ENCODE assay signal across 15 mouse cellular contexts in genomic region chr5:129580046-129580445, GRCm38 (mm10). TPM values are rescaled to one million over a fixed set of nuclear protein-coding genes. Genes with fewer than 3 reads are reported as not detected.
DNase-seq lines count a peak whose midpoint lies in the region; ATAC-seq and TF ChIP-seq lines count a peak whose summit lies in the region.
"Had no signal": no experiment of that assay in that cellular context is flagged by ENCODE, and none has a peak within 500 bp of the region (broad histone marks: within the 10 kb centered on the region; RNA-seq: fewer than 3 reads in every experiment).

No protein-coding gene starts in this region.

- peak; percentile 58 for DNase-seq in forebrain, embryonic 14.5 days (ENCODE audit: low spot score)
- no peak for DNase-seq in forebrain, embryonic 11.5 days (ENCODE audit: low spot score)
- DNase-seq in layer of hippocampus, adult 2 months (ENCODE audit: low spot score in 2 of 2), result no peak
- no peak for DNase-seq in layer of hippocampus, postnatal 14 days (ENCODE audit: low spot score in 2 of 2)
- DNase-seq in Muller cell, postnatal 12 days (ENCODE audit: inconsistent ontology term), result peak; percentile 5
- no peak for DNase-seq in spleen, adult 18-20 months
- no peak for DNase-seq in gastrocnemius, postnatal 14 days
- DNase-seq: adrenal gland, adult 2 months; cerebellum, adult 9-10 months; heart, adult 11 months; kidney, adult 8-10 months had no signal

- H3K27ac ChIP-seq in forebrain, embryonic 14.5 days (ENCODE audit: low read depth, low read length), result peak overlapping the region; percentile 41; the same call in 1 of the 2 replicates
- no peak overlapping the region for H3K27ac ChIP-seq in forebrain, embryonic 11.5 days (ENCODE audit: low read depth, low read length)
- H3K27ac ChIP-seq in layer of hippocampus, adult 2 months, result peak overlapping the region; percentile 86
- H3K27ac ChIP-seq in forebrain, embryonic 16.5 days (ENCODE audit: low read length), result peak overlapping the region; percentile 61
- H3K27ac ChIP-seq: hindbrain, postnatal 0 days; liver, embryonic 15.5 days; midbrain, embryonic 15.5 days had no signal

- no peak for ATAC-seq in forebrain, embryonic 14.5 days
- ATAC-seq in forebrain, embryonic 11.5 days (replicated peaks; ENCODE audit: low FRiP score), result no peak
- ATAC-seq in forebrain, embryonic 16.5 days, result no peak
- ATAC-seq: hindbrain, postnatal 0 days; midbrain, embryonic 15.5 days had no signal

- intact Hi-C loops in gastrocnemius, postnatal 14 days (cut with DNase I; ENCODE audit: low total_unique reads), result loop anchor here (10.0 kb wide), 1 partner anchor 165 kb away; no protein-coding TSS in a partner anchor

- TF ChIP-seq CTCF in layer of hippocampus, adult 2 months (conservative IDR thresholded peaks at IDR 0.05), result no peak

- H3K4me2 ChIP-seq in forebrain, embryonic 14.5 days (ENCODE audit: low read length), result no peak overlapping the region
- H3K4me2 ChIP-seq in forebrain, embryonic 11.5 days (ENCODE audit: low read depth, low read length, severe bottlenecking), result no peak overlapping the region
- H3K4me2 ChIP-seq in forebrain, embryonic 16.5 days (ENCODE audit: low read length), result no peak overlapping the region
- H3K4me2 ChIP-seq: liver, embryonic 15.5 days; midbrain, embryonic 15.5 days had no signal

- peaks cover 6% of the 10 kb centered on the region; the same call in 1 of the 2 replicates for H3K27me3 ChIP-seq in forebrain, embryonic 14.5 days (replicated peaks; ENCODE audit: control insufficient read depth, insufficient read depth, low read length)
- peaks cover 13% of the 10 kb centered on the region; the same call in 1 of the 2 replicates for H3K27me3 ChIP-seq in forebrain, embryonic 11.5 days (ENCODE audit: control insufficient read depth, insufficient read depth, low read length)
- H3K27me3 ChIP-seq in forebrain, embryonic 16.5 days (replicated peaks; ENCODE audit: control insufficient read depth, insufficient read depth, low read length), result peaks cover 3% of the 10 kb centered on the region; the same call in 1 of the 2 replicates

- no peak overlapping the region for H3K9ac ChIP-seq in forebrain, embryonic 14.5 days (ENCODE audit: low read length)
- no peak overlapping the region for H3K9ac ChIP-seq in forebrain, embryonic 11.5 days (ENCODE audit: low read length)
- no peak overlapping the region for H3K9ac ChIP-seq in forebrain, embryonic 16.5 days (replicated peaks; ENCODE audit: low read depth, low read length)
- H3K9ac ChIP-seq: liver, embryonic 15.5 days; midbrain, embryonic 15.5 days had no signal

- WGBS in forebrain, embryonic 14.5 days, result 37% methylated on average over 6 of the region's 6 CpGs
- WGBS in forebrain, embryonic 11.5 days, result 34% methylated on average over 6 of the region's 6 CpGs
- WGBS in forebrain, embryonic 16.5 days, result 17% methylated on average over 6 of the region's 6 CpGs

- no peak overlapping the region for H3K4me3 ChIP-seq in forebrain, embryonic 14.5 days (ENCODE audit: low read depth, low read length)
- H3K4me3 ChIP-seq in forebrain, embryonic 11.5 days (ENCODE audit: low read depth, low read length), result no peak overlapping the region
- H3K4me3 ChIP-seq in layer of hippocampus, adult 2 months, result no peak overlapping the region
- no peak overlapping the region for H3K4me3 ChIP-seq in forebrain, embryonic 16.5 days (replicated peaks; ENCODE audit: low read length)
- H3K4me3 ChIP-seq: liver, embryonic 15.5 days; midbrain, embryonic 15.5 days had no signal

- no peaks in the 10 kb centered on the region for H3K9me3 ChIP-seq in forebrain, embryonic 14.5 days (replicated peaks; ENCODE audit: control insufficient read depth, low read length)
- H3K9me3 ChIP-seq in forebrain, embryonic 11.5 days (ENCODE audit: control insufficient read depth, low read length), result no peaks in the 10 kb centered on the region
- no peaks in the 10 kb centered on the region for H3K9me3 ChIP-seq in forebrain, embryonic 16.5 days (ENCODE audit: control insufficient read depth, low read length)
- H3K9me3 ChIP-seq: liver, embryonic 15.5 days; midbrain, embryonic 15.5 days had no signal

- no peaks in the 10 kb centered on the region for H3K36me3 ChIP-seq in forebrain, embryonic 14.5 days (ENCODE audit: control insufficient read depth, insufficient read depth, low read length)
- no peaks in the 10 kb centered on the region for H3K36me3 ChIP-seq in forebrain, embryonic 11.5 days (ENCODE audit: control insufficient read depth, insufficient read depth, low read length)
- H3K36me3 ChIP-seq in forebrain, embryonic 16.5 days (ENCODE audit: control insufficient read depth, insufficient read depth), result no peaks in the 10 kb centered on the region
- H3K36me3 ChIP-seq: liver, embryonic 15.5 days; midbrain, embryonic 15.5 days had no signal

- H3K4me1 ChIP-seq in forebrain, embryonic 14.5 days (ENCODE audit: control insufficient read depth, insufficient read depth, low read length), result 0 out of 2 replicates have a peak, but pooled peaks cover 3% of the 10 kb centered on the region
- H3K4me1 ChIP-seq in forebrain, embryonic 11.5 days (replicated peaks; ENCODE audit: control insufficient read depth, insufficient read depth, low read length), result no peaks in the 10 kb centered on the region; the same call in 1 of the 2 replicates
- H3K4me1 ChIP-seq in forebrain, embryonic 16.5 days (replicated peaks; ENCODE audit: control insufficient read depth, insufficient read depth, low read length), result peaks cover 17% of the 10 kb centered on the region

RNA-seq across cellular contexts. Expression of gene Mmp17, which starts 3.9 kb away (rescaled TPM):
- 7.9 and 9.8 TPM in 2 replicates for polyA plus RNA-seq in forebrain, embryonic 14.5 days (2014; fragmentation: Nextera tagmentation; extraction: Ambion mirVana)
- polyA plus RNA-seq in forebrain, embryonic 11.5 days (2014; fragmentation: Nextera tagmentation; extraction: Ambion mirVana), result 6.5 and 8.4 TPM in 2 replicates
- 100 to 1,000 TPM; 126 to 133 TPM for total RNA-seq in layer of hippocampus, adult 2 months (2021)
- 10 to 100 TPM; 80.3 to 85.9 TPM for total RNA-seq in layer of hippocampus, postnatal 14 days (2021)
- polyA plus RNA-seq in forebrain, embryonic 16.5 days (2015; fragmentation: Nextera tagmentation; extraction: Ambion mirVana), result 17.7 and 20.2 TPM in 2 replicates
- 1 to 10 TPM in 1 of 2 experiments, under 1 TPM in 1; 0.86 to 1.2 TPM for total RNA-seq in gastrocnemius, postnatal 14 days (2021)

Comparison
In these comparisons a context has a peak if more than half of its experiments do, and no peak if none do; other contexts are left out.
1. DNase-seq: peak in forebrain, embryonic 14.5 days (single experiment) and Muller cell, postnatal 12 days (single experiment); none in forebrain, embryonic 11.5 days (single experiment), layer of hippocampus, adult 2 months (0 of 2), layer of hippocampus, postnatal 14 days (0 of 2), spleen, adult 18-20 months (0 of 2) and gastrocnemius, postnatal 14 days (single experiment).
2. RNA of gene Mmp17, which starts 3.9 kb away (total RNA-seq): 126 to 133 TPM in layer of hippocampus, adult 2 months and 80.3 to 85.9 TPM in layer of hippocampus, postnatal 14 days; 0.86 to 1.2 TPM in gastrocnemius, postnatal 14 days; every median in the first group is over 10 times any median in the second.